Mouse (Mus musculus) liver, adult 2 months (tissue): ENCODE measurements around the gene Rpl36-ps4. TPM values are rescaled to one million over a fixed set of nuclear protein-coding genes. Genes with fewer than 3 reads are reported as not detected.
A peak's percentile ranks its signal among the peaks of the same experiment; 100 is the strongest.

Experiments
- DNase-seq: peaks from one replicate; pipeline ENCODE4 v3.0.0-alpha.2; 2011; ENCODE audit warnings: low read depth, low spot score; ENCODE audit errors: extremely low read depth
- H3K27ac ChIP-seq: fragments of 200-500 bp; replicated peaks from 2 replicates; pipeline ENCODE4 v1.5.1; 2012; ENCODE audit warnings: low read depth, mild to moderate bottlenecking, control low read depth, inconsistent platforms, low read length; ENCODE audit not compliant: insufficient read depth
- H3K27me3 ChIP-seq: fragments of 200-500 bp; 2 replicates; pipeline ENCODE4 v1.6.1; 2012; ENCODE audit warnings: mild to moderate bottlenecking, moderate library complexity, low read length, inconsistent platforms; ENCODE audit not compliant: control insufficient read depth, insufficient read depth
- H3K36me3 ChIP-seq: fragments of 200-500 bp; 2 replicates; pipeline ENCODE4 v1.6.1; 2012; ENCODE audit warnings: low read length, inconsistent platforms; ENCODE audit not compliant: control insufficient read depth, insufficient read depth
- H3K4me1 ChIP-seq: fragments of 200-500 bp; 2 replicates; pipeline ENCODE4 v1.6.1; 2011; ENCODE audit warnings: low read length; ENCODE audit not compliant: control insufficient read depth, insufficient read depth
- H3K4me3 ChIP-seq: fragments of 200-500 bp; 2 replicates; pipeline ENCODE4 v1.5.1; 2011; ENCODE audit warnings: low read depth, mild to moderate bottlenecking, control low read depth, low read length, moderate library complexity; ENCODE audit not compliant: insufficient read depth
- H3K79me2 ChIP-seq: fragments of 200-500 bp; 2 replicates; pipeline ENCODE4 v1.6.1; 2012; ENCODE audit warnings: inconsistent platforms, mild to moderate bottlenecking, low read length, moderate library complexity; ENCODE audit not compliant: control insufficient read depth, insufficient read depth
- H3K9ac ChIP-seq: fragments of 200-500 bp; 2 replicates; pipeline ENCODE4 v1.6.1; 2012; ENCODE audit warnings: low read depth, mild to moderate bottlenecking, control low read depth, inconsistent platforms, low read length
- CTCF ChIP-seq: fragments of 200-500 bp; IDR thresholded peaks from 2 replicates; pipeline ENCODE4 v1.5.1; 2011; ENCODE audit warnings: low read depth, low read length, control low read depth
- POLR2A ChIP-seq: fragments of 200-500 bp; IDR thresholded peaks from 2 replicates; pipeline ENCODE4 v1.6.1; 2011; ENCODE audit warnings: low read length, control low read depth; ENCODE audit not compliant: insufficient read depth; ENCODE audit errors: extremely low read depth
- WGBS: fragments of 180-500 bp; shearing (Covaris S2); methylation state at CpG from one replicate; pipeline ENCODE4 v1.1.7; 2018; 5-methylcytosine and 5-hydroxymethylcytosine counted together
- polyA plus RNA-seq: library from polyadenylated mRNA; depleted of rRNA; stranded (reverse); fragments of >200 nt; gene quantifications from 2 replicates; pipeline ENCODE4 v1.2.3, GENCODE M21; 2012
- total RNA-seq: library from RNA; depleted of rRNA; stranded (reverse); fragments of >200 nt; gene quantifications from 2 replicates; pipeline ENCODE4 v1.2.3, GENCODE M21; 2014

Rpl36-ps4 gene
- total and polyA plus RNA-seq, 2 experiments, result not detected

DNA sequence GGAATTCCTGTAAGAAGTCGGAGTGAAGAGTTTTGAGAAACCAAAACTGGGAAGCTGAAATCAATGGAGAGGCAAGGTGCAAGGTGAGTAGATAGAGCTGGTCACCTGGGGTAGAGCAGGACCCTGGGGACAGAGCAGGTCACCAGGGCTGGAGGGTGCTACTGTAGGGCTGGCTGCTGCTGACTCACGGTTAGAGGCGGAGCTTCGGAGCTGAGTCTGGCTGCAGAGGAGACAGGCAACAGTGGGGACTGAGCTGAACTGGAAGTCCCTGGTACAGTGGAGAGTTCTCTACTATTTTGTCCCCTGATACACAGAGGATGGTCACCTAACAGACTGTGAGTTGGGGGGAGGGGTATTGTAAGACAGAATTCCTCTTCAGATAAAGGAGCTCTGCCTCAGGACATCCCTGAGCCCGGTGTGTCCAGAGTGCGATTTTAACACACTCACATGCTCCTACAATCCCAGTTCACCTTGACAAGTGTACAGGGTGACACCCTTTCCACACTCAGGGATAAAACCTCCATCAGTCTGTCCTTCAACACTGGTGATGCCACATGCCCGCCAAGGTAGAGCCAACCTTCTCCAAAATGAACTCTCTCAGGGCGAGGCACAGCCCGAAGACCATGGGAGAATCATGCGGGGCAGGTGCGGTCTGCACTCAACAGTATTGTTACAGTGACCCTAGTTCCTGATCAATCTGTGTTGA lies 44.3 kb upstream of the Rpl36-ps4 start:
- no peaks in the 10 kb centered on the region for H3K79me2 ChIP-seq
- no peak overlapping the region for H3K9ac ChIP-seq
- H3K4me1 ChIP-seq, result no peaks in the 10 kb centered on the region
- no peaks in the 10 kb centered on the region for H3K27me3 ChIP-seq
- H3K4me3 ChIP-seq, result no peak overlapping the region
- no peak overlapping the region for H3K27ac ChIP-seq
- no peaks in the 10 kb centered on the region for H3K36me3 ChIP-seq
- WGBS, result 78% methylated on average over 11 of the region's 11 CpGs
- DNase-seq, result no peak
- no peak for TF ChIP-seq POLR2A
- no peak for TF ChIP-seq CTCF

DNA sequence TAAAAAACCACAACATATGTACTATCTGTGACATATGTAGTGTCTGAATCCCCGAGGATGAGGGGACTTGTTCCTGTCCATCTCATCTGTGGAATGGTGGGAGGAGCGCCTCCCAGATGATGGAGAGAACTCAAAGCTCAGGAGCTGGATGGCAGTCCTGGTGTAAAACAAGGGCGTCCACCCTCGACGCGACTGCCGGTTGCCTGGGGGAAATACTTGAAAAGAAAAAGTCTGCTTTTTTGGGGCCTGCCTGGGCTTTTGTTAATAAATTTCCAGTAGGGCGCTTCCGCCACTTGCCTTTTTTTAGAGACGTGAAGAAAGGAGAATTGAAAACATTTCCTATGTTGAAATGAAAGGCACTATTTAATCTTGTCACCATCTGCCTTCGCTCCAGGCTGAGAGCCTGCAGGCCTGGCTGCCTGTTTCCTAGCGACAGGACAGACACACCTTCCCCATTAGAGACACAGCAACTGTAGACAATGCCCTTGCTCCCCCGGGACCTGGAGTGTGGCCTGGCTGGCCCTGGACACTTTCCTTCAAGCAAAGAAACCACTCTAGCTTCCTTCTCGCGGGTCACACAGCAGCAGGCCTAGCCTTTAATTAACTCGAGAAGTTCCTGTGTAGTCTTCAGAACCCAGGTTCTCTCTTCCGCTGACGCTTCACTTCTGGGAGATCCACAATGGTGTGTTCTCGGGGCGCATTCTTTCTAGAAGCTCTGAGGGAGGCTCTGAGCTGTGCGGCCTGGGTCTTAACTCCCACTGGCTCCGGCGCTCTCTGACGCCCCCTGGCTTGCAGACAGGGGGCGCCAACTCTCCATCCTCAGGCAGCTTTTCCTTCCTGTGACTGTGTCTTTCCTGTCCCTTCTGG lies 43.3 kb upstream of the Rpl36-ps4 start:
- no peak for TF ChIP-seq POLR2A
- TF ChIP-seq CTCF, result peak; percentile 47
- Histone ChIP-seq H3K4me3 (no peak overlapping the region), H3K27me3 (no peaks in the 10 kb centered on the region), H3K79me2 (no peaks in the 10 kb centered on the region), H3K9ac (no peak overlapping the region), H3K36me3 (no peaks in the 10 kb centered on the region), H3K27ac (no peak overlapping the region), H3K4me1 (no peaks in the 10 kb centered on the region)
- 55% methylated on average over 25 of the region's 25 CpGs for WGBS
- DNase-seq, result no peak

DNA sequence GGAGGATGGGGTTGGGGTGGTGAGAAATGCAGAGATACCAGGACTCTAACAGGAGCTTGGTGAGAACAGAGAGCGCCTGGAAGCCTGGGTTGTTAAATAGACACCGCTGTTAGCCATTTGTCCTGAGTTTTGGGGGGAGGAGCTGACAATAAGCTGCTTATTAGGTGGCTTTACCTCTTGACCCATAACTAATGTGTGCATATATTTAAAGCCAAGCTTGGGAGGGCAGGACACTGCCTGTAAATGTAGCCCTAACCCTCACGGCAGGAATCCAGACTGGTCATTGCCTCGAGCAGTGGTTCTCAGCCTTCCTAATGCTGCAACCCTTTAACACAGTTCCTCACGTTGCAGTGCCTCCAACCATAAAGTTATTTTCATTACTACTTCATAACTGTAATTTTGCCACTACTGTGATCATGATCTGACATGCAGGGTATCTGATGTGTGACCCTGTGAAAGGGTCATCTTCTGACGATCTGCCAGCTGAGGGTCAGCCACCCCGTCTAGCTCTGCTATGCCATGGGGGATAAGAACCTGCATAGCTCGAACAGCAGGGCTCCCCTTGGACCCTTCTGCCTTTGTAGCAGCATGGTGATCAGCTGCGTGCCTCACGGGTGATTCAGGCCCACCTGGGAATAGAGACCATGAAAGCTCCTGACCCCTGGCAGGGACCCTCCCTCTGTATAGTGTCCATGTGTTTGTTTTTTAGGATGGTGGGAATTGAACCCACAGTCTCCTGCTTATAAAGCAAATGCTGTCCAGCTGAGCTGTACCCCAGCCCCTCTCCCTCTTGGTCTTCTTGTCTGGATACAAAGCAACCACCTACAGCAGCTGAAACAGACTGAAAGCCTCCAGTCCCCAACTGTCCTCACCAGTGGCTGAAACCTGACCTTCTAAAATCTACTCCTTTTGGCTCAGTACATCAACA lies 42.0 kb upstream of the Rpl36-ps4 start:
- DNase-seq, result no peak
- no peak for TF ChIP-seq CTCF
- no peak for TF ChIP-seq POLR2A
- Histone ChIP-seq H3K4me3 (no peak overlapping the region), H3K36me3 (no peaks in the 10 kb centered on the region), H3K4me1 (no peaks in the 10 kb centered on the region), H3K27me3 (no peaks in the 10 kb centered on the region), H3K27ac (no peak overlapping the region), H3K79me2 (no peaks in the 10 kb centered on the region), H3K9ac (no peak overlapping the region)
- WGBS, result 81% methylated on average over 10 of the region's 10 CpGs

DNA sequence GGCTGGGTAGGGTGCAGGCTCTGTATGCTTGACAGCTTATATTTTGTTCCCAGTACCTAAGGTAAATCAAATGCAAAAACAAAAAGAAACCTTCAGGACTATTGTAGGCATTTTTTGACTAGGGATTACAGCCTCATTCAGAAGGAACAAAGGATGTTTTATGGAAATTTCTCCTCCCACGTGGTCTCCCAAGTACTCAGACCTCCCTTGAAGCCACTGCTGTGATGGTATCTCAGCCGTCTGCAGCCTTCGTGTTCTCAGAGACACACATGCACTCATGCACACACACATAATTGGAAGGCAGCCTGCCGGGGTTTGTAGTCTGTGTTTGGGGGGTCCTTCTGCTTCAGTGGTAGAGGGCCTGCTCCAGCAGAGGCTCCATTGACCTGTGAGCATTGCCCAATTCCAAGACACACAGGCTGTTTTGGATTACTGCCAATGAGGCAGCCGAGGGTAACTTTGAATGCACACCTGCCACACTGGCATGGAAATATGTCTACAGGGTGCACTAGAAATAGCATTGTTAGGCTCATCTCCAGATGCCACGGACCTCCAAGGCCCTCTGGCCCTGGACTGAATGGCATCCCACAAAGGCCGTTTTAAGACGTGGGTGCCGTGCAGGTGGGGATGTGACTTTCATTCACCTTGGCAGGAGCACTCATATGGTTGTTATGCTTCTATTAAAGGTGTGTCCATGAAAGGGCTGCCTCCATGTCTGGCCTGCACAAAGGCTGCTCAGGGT lies 41.1 kb upstream of the Rpl36-ps4 start:
- no peaks in the 10 kb centered on the region for H3K36me3 ChIP-seq
- DNase-seq, result no peak
- no peak overlapping the region for H3K4me3 ChIP-seq
- no peak for TF ChIP-seq POLR2A
- TF ChIP-seq CTCF, result no peak
- no peaks in the 10 kb centered on the region for H3K27me3 ChIP-seq
- no peak overlapping the region for H3K9ac ChIP-seq
- no peaks in the 10 kb centered on the region for H3K4me1 ChIP-seq
- 72% methylated on average over 9 of the region's 9 CpGs for WGBS
- H3K79me2 ChIP-seq, result no peaks in the 10 kb centered on the region
- no peak overlapping the region for H3K27ac ChIP-seq

DNA sequence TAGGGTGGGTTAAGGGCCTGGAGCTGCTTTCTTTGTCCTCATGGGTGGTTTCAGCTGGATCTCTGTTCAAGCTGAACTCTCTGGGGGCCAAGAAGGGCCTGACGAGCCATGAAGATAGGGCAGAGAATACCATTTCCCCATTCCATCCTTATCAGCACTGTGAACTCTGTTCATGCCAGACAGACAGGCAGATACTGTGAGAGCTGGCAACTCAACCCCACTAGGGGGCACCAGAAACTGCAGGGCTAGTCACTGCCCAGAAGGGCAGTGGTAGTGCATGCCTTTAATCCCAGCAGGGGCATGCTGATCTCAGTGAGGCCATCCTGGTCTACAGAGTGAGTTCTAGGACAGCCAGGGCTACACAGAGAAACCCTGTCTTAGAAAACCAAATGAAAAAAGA lies 38.2 kb upstream of the Rpl36-ps4 start:
- no peaks in the 10 kb centered on the region for H3K36me3 ChIP-seq
- H3K4me1 ChIP-seq, result no peaks in the 10 kb centered on the region
- no peak overlapping the region for H3K9ac ChIP-seq
- no peaks in the 10 kb centered on the region for H3K79me2 ChIP-seq
- DNase-seq, result peak; percentile 8
- TF ChIP-seq CTCF, result peak; percentile 73
- no peak for TF ChIP-seq POLR2A
- H3K27me3 ChIP-seq, result no peaks in the 10 kb centered on the region
- H3K27ac ChIP-seq, result no peak overlapping the region
- 9% methylated on average over 1 of the region's 1 CpGs for WGBS
- H3K4me3 ChIP-seq, result no peak overlapping the region
